Mouse (Mus musculus) lung, postnatal 0 days (tissue): ENCODE measurements around the gene Eef2k. TPM values are rescaled to one million over a fixed set of nuclear protein-coding genes. Genes with fewer than 3 reads are reported as not detected.
"Not testable (repeated sequence)": the region's sequence is repeated elsewhere in the genome, so short reads cannot be mapped to it uniquely, and the experiment has no call there.

ENCODE experiments used
- ATAC-seq: fragments of 200-750 bp; cut with Nextera tagmentation; 2 replicates; pipeline ENCODE4 v1.8.0; 2017; ENCODE audit warnings: moderate library complexity
- DNase-seq: peaks from one replicate; pipeline ENCODE4 v3.0.0-alpha.2; 2016; ENCODE audit warnings: low spot score
- H3K27ac ChIP-seq: fragments of 300-500 bp; sonication (generic); 2 replicates; pipeline ENCODE4 v1.5.1; 2014; ENCODE audit warnings: antibody characterized with exemption, mild to moderate bottlenecking, low read length, mixed read lengths
- H3K27me3 ChIP-seq: fragments of 300-500 bp; sonication (generic); replicated peaks from 2 replicates; pipeline ENCODE4 v1.6.1; 2014; ENCODE audit warnings: low read length, mixed read lengths; ENCODE audit not compliant: insufficient read depth
- H3K36me3 ChIP-seq: fragments of 300-500 bp; sonication (generic); 2 replicates; pipeline ENCODE4 v1.6.1; 2014; ENCODE audit warnings: low read length, mixed read lengths; ENCODE audit not compliant: insufficient read depth
- H3K4me1 ChIP-seq: fragments of 300-500 bp; sonication (generic); 2 replicates; pipeline ENCODE4 v1.6.1; 2014; ENCODE audit warnings: antibody characterized with exemption, low read depth, low read length, mixed read lengths; ENCODE audit not compliant: insufficient read depth
- H3K4me2 ChIP-seq: fragments of 300-500 bp; sonication (generic); replicated peaks from 2 replicates; pipeline ENCODE4 v1.6.1; 2014; ENCODE audit warnings: low read depth, mild to moderate bottlenecking, low read length, moderate library complexity, mixed read lengths
- H3K4me3 ChIP-seq: fragments of 300-500 bp; sonication (generic); 2 replicates; pipeline ENCODE4 v1.5.1; 2014; ENCODE audit warnings: low read depth, low read length
- H3K9ac ChIP-seq: fragments of 300-500 bp; sonication (generic); replicated peaks from 2 replicates; pipeline ENCODE4 v1.6.1; 2014; ENCODE audit warnings: low read depth, mild to moderate bottlenecking
- H3K9me3 ChIP-seq: fragments of 300-500 bp; sonication (generic); 2 replicates; pipeline ENCODE4 v1.6.1; 2016; ENCODE audit warnings: low read length, mixed read lengths
- CTCF ChIP-seq: IDR thresholded peaks from 2 replicates; pipeline ENCODE4 v1.5.1; 2016; ENCODE audit warnings: antibody characterized with exemption, mild to moderate bottlenecking
- EP300 ChIP-seq: IDR thresholded peaks from 2 replicates; pipeline ENCODE4 v1.6.1; 2016; ENCODE audit warnings: antibody characterized with exemption, mild to moderate bottlenecking, control low read depth
- WGBS: fragments of 180-500 bp; shearing (Covaris S2); extraction: QIAGEN DNeasy Blood & Tissue Kit; methylation state at CpG from one replicate; pipeline ENCODE4 v1.1.7; 2014; 5-methylcytosine and 5-hydroxymethylcytosine counted together
- polyA plus RNA-seq: library from polyadenylated mRNA; unstranded; fragments of >200 nt; fragmentation: Nextera tagmentation; extraction: Ambion mirVana; gene quantifications from 2 replicates; pipeline ENCODE4 v1.2.1, GENCODE M21; 2015

Gene Eef2k
- polyA plus RNA-seq, 1 experiment from 2014 or later, result 16.8 TPM

DNA sequence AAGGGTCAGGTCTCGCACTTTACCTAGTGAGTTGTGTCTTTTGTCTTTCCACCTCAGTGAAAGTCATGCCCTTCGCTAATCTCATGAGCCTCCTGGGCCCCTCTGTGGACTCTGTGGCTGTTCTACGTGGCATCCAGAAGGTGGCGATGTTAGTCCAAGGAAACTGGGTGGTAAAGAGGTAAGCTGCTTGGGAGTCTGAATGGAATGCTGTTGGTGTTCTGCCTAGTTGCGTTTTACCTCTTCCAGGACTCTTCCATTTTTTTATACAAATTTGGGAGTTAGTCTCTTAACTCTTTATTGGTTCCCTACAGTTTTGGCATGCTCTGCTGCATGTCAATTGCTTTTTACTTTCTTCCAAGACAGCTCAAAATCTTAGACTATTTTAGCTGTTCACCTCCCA lies 92.1 kb downstream of the Eef2k start:
- DNase-seq (peak; percentile 81), ATAC-seq (peak; percentile 67)
- Histone ChIP-seq H3K4me3 (no peak overlapping the region), H3K9me3 (no peaks in the 10 kb centered on the region), H3K4me1 (no peaks in the 10 kb centered on the region), H3K4me2 (no peak overlapping the region), H3K27ac (no peak overlapping the region), H3K36me3 (peaks cover 16% of the 10 kb centered on the region), H3K27me3 (no peaks in the 10 kb centered on the region), H3K9ac (no peak overlapping the region)
- 30% methylated on average over 5 of the region's 5 CpGs for WGBS
- TF ChIP-seq CTCF, result peak; percentile 93
- no peak for TF ChIP-seq EP300

DNA sequence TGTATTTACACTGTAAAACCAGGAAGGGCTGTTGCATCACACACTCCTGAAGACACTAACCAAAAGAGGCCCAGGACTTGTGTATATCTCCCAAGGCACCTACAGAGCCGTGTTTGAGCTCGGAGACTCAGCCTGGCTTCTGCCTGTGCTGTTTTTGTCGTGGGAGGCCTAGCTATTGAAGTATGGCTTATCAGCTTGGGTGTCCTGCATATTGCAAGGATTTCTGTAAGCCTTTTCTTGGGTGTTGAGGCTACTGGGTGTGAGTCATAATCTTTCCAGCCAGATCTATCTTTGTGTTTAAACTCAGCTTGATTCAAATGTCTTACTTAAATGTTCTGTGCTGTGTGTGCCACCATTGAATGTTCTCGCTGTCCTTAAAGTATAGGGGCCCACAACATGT lies 93.9 kb downstream of the Eef2k start:
- no peak for DNase-seq
- Histone ChIP-seq H3K36me3 (peaks cover 29% of the 10 kb centered on the region), H3K27me3 (no peaks in the 10 kb centered on the region), H3K4me1 (no peaks in the 10 kb centered on the region), H3K27ac (no peak overlapping the region), H3K4me3 (no peak overlapping the region), H3K9me3 (no peaks in the 10 kb centered on the region), H3K4me2 (no peak overlapping the region), H3K9ac (no peak overlapping the region)
- TF ChIP-seq CTCF, result no peak
- no peak for TF ChIP-seq EP300
- WGBS, result 83% methylated on average over 4 of the region's 4 CpGs
- no peak for ATAC-seq

DNA sequence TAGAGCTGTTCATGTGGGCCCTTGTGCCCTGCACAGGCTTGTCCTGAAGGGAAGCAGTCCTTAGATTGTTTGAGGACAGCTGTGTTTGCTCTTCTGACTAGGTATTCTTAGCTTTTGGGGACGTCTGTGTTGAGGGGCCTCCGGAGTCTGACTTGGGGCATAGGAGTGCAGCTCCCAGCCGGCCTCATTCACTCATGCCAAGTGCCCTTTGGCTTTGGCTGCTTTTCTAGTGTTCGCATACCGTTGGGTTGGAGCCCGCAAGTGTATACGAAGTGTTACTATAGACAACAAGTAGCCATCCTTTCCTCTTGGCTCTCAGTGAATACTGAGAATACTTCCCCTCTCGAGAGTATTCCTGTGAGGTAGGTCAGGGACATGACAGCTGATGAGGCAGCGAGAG lies 95.6 kb downstream of the Eef2k start:
- Histone ChIP-seq H3K4me2 (no peak overlapping the region), H3K4me3 (no peak overlapping the region), H3K9me3 (no peaks in the 10 kb centered on the region), H3K27me3 (no peaks in the 10 kb centered on the region), H3K36me3 (peaks cover 37% of the 10 kb centered on the region), H3K4me1 (no peaks in the 10 kb centered on the region), H3K27ac (no peak overlapping the region), H3K9ac (no peak overlapping the region)
- 66% methylated on average over 9 of the region's 9 CpGs for WGBS
- ATAC-seq, result peak; percentile 34; the same call in 1 of the 2 replicates
- TF ChIP-seq CTCF (no peak), EP300 (no peak)
- no peak for DNase-seq

GRCm38 (mm10) chr7:120940343-120940742 lies 97.7 kb downstream of the Eef2k start:
- 94% methylated on average over 12 of the region's 12 CpGs for WGBS

DNA sequence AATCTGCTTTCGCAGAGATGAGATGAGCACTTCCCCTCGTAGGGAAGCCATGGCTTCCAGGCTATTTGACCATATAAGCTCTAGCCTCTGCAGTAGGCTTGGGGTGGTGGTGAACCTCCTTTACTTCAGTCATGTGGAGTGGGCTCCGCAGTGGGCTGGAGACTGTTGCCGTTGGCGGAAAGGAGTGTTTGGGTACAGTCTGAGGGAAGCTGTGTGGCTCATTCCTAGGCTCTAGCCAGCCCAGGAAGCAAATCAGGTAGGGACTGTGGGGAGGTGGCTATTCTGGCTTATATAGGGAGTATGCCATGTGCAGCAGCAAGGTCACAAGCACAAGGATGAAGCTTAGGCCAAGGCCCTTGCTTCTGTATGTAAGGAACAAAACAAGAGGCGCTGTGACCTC lies 98.6 kb downstream of the Eef2k start:
- DNase-seq (no peak), ATAC-seq (no peak)
- H3K9ac ChIP-seq, result no peak overlapping the region
- H3K27me3 ChIP-seq, result no peaks in the 10 kb centered on the region
- H3K4me3 ChIP-seq, result no peak overlapping the region
- H3K36me3 ChIP-seq, result peaks cover 43% of the 10 kb centered on the region
- H3K27ac ChIP-seq, result no peak overlapping the region
- H3K4me2 ChIP-seq, result no peak overlapping the region
- TF ChIP-seq CTCF (no peak), EP300 (no peak)
- 90% methylated on average over 6 of the region's 6 CpGs for WGBS
- no peaks in the 10 kb centered on the region for H3K4me1 ChIP-seq
- H3K9me3 ChIP-seq, result no peaks in the 10 kb centered on the region

More at GRCm38 (mm10) chr7:120940343-120940742, 97.7 kb downstream of the Eef2k start:
- no peaks in the 10 kb centered on the region for H3K9me3 ChIP-seq
- no peak overlapping the region for H3K4me2 ChIP-seq
- DNase-seq (no peak), ATAC-seq (no peak)
- no peak for TF ChIP-seq EP300
- TF ChIP-seq CTCF, result no peak
- no peaks in the 10 kb centered on the region for H3K4me1 ChIP-seq
- no peak overlapping the region for H3K27ac ChIP-seq
- no peaks in the 10 kb centered on the region for H3K27me3 ChIP-seq
- H3K9ac ChIP-seq, result no peak overlapping the region
- H3K36me3 ChIP-seq, result peaks cover 41% of the 10 kb centered on the region
- H3K4me3 ChIP-seq, result no peak overlapping the region

GRCm38 (mm10) chr7:120942506-120942905 lies 99.9 kb downstream of the Eef2k start:
- Histone ChIP-seq H3K4me3 (no peak overlapping the region), H3K4me1 (no peaks in the 10 kb centered on the region), H3K27ac (no peak overlapping the region), H3K27me3 (no peaks in the 10 kb centered on the region), H3K4me2 (no peak overlapping the region), H3K9ac (no peak overlapping the region), H3K36me3 (peaks cover 43% of the 10 kb centered on the region), H3K9me3 (no peaks in the 10 kb centered on the region)
- TF ChIP-seq EP300 (no peak), CTCF (no peak)
- ATAC-seq (no peak), DNase-seq (no peak)
- 85% methylated on average over 1 of the region's 1 CpGs for WGBS

DNA sequence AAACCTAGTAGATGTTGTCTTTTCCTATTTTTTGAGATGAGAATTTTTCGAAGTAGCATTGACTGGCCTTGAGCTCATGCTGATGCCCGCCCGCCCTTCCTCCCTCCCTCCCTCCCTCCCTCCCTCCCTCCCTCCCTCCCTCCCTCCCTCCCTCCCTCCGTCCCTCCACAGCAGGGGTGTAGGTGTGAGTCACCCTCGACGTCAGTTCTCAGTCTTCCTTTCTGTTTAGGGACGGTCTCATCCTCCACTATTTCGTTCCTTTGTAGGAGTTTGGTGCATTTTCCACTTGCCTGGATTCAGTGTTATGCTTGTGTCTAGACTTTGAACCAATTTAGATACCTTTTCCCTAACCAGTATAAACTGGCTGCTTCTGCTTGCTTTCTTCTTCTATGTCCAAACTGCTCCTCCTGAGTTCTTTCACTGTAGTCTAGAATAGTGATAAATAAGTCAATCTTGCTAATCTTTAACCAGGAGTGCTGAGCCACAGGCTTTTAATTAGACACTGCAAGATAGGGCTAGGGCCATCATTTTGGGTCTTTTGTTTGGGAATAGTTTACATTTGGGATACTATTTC lies 101.4 kb downstream of the Eef2k start:
- H3K4me2 ChIP-seq, result no peak overlapping the region
- WGBS, result 83% methylated on average over 4 of the region's 8 CpGs
- no peak for ATAC-seq
- no peaks in the 10 kb centered on the region for H3K4me1 ChIP-seq
- peaks cover 37% of the 10 kb centered on the region for H3K36me3 ChIP-seq
- H3K4me3 ChIP-seq, result no peak overlapping the region
- H3K27me3 ChIP-seq, result no peaks in the 10 kb centered on the region
- H3K9ac ChIP-seq, result no peak overlapping the region
- H3K9me3 ChIP-seq, result no peaks in the 10 kb centered on the region
- H3K27ac ChIP-seq, result no peak overlapping the region
- no peak for TF ChIP-seq EP300
- no peak for TF ChIP-seq CTCF
- no peak for DNase-seq

- H3K4me2 ChIP-seq, H3K4me3 ChIP-seq, H3K27ac ChIP-seq, H3K9me3 ChIP-seq, H3K4me1 ChIP-seq, H3K9ac ChIP-seq, ATAC-seq, DNase-seq, H3K27me3 ChIP-seq, H3K36me3 ChIP-seq: not testable (repeated sequence)
- WGBS, result 84% methylated on average over 7 of the region's 7 CpGs
Measured at GRCm38 (mm10) chr7:120953591-120953990, 111.0 kb downstream of the Eef2k start.
